Mouse (Mus musculus) heart, embryonic 13.5 days (tissue): ENCODE results near the gene Sptbn4. TPM values are rescaled to one million over a fixed set of nuclear protein-coding genes. Genes with fewer than 3 reads are reported as not detected.

Source experiments
- ATAC-seq: fragments of 200-750 bp; cut with Nextera tagmentation; 2 replicates; pipeline ENCODE4 v1.8.0; 2017; ENCODE audit warnings: moderate TSS enrichment; ENCODE audit not compliant: insufficient number of reproducible peaks, low FRiP score, low TSS enrichment; ENCODE audit errors: extremely low read depth
- H3K27ac ChIP-seq: fragments of 300-500 bp; sonication (generic); replicated peaks from 2 replicates; pipeline ENCODE4 v1.5.1; 2015; ENCODE audit warnings: moderate library complexity, mild to moderate bottlenecking, inconsistent platforms
- H3K27me3 ChIP-seq: fragments of 300-500 bp; sonication (generic); replicated peaks from 2 replicates; pipeline ENCODE4 v1.6.1; 2015; ENCODE audit warnings: mild to moderate bottlenecking, inconsistent platforms
- H3K36me3 ChIP-seq: fragments of 300-500 bp; sonication (generic); 2 replicates; pipeline ENCODE4 v1.6.1; 2015; ENCODE audit warnings: mild to moderate bottlenecking, inconsistent platforms
- H3K4me1 ChIP-seq: fragments of 300-500 bp; sonication (generic); 2 replicates; pipeline ENCODE4 v1.6.1; 2015; ENCODE audit warnings: inconsistent platforms
- H3K4me2 ChIP-seq: fragments of 300-500 bp; sonication (generic); 2 replicates; pipeline ENCODE4 v1.6.1; 2015; ENCODE audit warnings: inconsistent platforms, mild to moderate bottlenecking, moderate library complexity
- H3K4me3 ChIP-seq: fragments of 300-500 bp; sonication (generic); 2 replicates; pipeline ENCODE4 v1.5.1; 2015; ENCODE audit warnings: moderate library complexity, mild to moderate bottlenecking, inconsistent platforms
- H3K9ac ChIP-seq: fragments of 300-500 bp; sonication (generic); 2 replicates; pipeline ENCODE4 v1.6.1; 2015; ENCODE audit warnings: inconsistent platforms, mild to moderate bottlenecking, moderate library complexity
- H3K9me3 ChIP-seq: fragments of 300-500 bp; sonication (generic); 2 replicates; pipeline ENCODE4 v1.6.1; 2016; ENCODE audit warnings: inconsistent platforms
- WGBS: fragments of 180-500 bp; shearing (Covaris S2); methylation state at CpG from one replicate; pipeline ENCODE4 v1.1.7; 2015; ENCODE audit warnings: mixed read lengths; 5-methylcytosine and 5-hydroxymethylcytosine counted together
- polyA plus RNA-seq: library from polyadenylated mRNA; unstranded; fragments of >200 nt; fragmentation: Nextera tagmentation; extraction: Ambion mirVana; gene quantifications from 2 replicates; pipeline ENCODE4 v1.2.1, GENCODE M21; 2015

Sptbn4 gene
- polyA plus RNA-seq, 1 experiment from 2014 or later = 0.13 TPM

DNA sequence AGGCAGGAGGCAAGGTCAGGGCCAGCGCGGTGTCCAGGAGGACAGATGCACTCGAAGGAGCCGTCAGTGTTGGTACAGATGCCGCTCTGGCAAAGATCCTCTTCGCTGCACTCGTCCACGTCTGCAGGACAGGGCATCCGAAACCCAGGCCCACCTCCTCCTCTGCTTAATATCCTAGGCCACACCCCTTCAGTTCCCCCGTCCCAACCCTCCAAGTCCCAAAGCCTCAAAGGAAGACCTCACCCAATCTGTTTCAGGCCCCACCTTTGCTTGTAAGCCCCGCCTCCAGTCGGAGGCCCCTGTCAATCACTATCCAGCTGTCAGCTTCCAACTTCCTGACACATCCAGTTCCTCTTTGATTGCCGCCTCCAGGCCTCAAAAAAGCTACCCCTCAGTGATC is 125.2 kb downstream of the Sptbn4 start:
- WGBS = 24% methylated on average over 13 of the region's 13 CpGs
- H3K27me3 ChIP-seq = peaks cover 71% of the 10 kb centered on the region
- no peak for ATAC-seq

DNA sequence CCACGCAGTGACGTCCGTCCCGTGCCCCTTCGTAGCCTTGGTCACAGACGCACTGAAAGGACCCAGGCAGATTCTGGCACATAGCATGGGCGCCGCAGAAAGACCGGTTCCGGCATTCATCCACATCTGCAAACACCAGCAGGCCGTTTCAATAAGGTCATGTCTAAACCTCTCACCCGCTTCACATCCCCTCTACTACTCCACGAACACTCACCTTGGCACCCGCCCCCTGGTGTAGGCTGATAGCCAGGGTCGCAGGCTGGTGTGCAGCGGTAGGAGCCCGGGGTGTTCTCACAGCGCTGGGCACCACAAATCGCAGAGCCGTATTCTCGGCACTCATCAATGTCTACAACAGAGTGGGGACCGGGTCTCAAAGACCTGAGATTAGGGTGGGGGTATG is 128.1 kb downstream of the Sptbn4 start:
- H3K4me3 ChIP-seq = no peak overlapping the region
- 84% methylated on average over 22 of the region's 22 CpGs for WGBS
- no peak for ATAC-seq
- peaks cover 72% of the 10 kb centered on the region for H3K36me3 ChIP-seq
- no peaks in the 10 kb centered on the region for H3K4me1 ChIP-seq
- H3K9ac ChIP-seq = no peak overlapping the region
- peaks cover 1% of the 10 kb centered on the region; the same call in 1 of the 2 replicates for H3K9me3 ChIP-seq
- no peak overlapping the region for H3K27ac ChIP-seq
- peaks cover 43% of the 10 kb centered on the region for H3K27me3 ChIP-seq
- no peak overlapping the region for H3K4me2 ChIP-seq

More for the DNA sequence above, 125.2 kb downstream of the Sptbn4 start:
- Histone ChIP-seq H3K4me2 (no peak overlapping the region), H3K9me3 (no peaks in the 10 kb centered on the region), H3K4me3 (no peak overlapping the region), H3K4me1 (peaks cover 14% of the 10 kb centered on the region), H3K27ac (no peak overlapping the region), H3K36me3 (peaks cover 68% of the 10 kb centered on the region), H3K9ac (no peak overlapping the region)

DNA sequence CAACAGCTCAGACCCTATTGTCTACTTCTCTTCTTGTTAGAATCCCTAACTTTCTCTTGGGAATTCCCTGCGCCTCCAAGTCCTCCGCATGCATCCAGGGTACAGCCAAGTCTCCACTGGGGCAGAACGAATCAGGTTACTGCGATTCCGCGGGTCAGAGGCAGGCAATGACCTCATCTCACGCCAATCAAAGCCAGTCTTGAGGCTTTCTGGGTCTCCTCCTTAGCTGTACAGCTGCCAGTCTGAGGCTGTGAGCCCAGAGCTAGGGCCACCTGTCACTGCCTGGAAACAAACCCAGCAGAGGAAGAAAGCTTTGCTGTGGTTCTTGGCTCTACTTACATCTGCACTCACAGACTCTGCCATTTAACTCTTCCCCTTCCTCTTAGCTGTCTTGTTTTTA is 131.5 kb downstream of the Sptbn4 start:
- 49% methylated on average over 7 of the region's 7 CpGs for WGBS
- Histone ChIP-seq H3K9me3 (peaks cover 11% of the 10 kb centered on the region; the same call in 1 of the 2 replicates), H3K36me3 (peaks cover 63% of the 10 kb centered on the region), H3K9ac (no peak overlapping the region), H3K4me3 (no peak overlapping the region), H3K27me3 (peaks cover 19% of the 10 kb centered on the region), H3K4me2 (no peak overlapping the region), H3K27ac (no peak overlapping the region), H3K4me1 (peaks cover 4% of the 10 kb centered on the region)
- ATAC-seq = no peak

DNA sequence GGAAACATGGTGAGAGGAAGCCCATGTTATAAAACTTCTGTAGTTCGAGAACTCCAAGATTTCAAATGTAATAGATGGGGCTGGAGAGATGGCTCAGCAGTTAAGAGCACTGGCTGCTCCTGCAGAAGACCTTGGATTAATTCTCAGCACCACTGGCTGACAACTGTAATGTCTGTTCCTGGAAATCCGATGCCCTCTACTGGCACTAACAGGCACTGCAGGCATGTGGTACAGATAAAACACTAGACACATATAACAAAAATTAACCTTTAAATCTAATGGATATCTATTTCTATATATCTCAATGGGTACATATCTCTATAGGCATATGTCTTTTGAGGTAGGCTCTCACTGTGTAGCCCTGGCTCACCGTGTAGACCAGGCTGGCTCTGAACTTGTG is 133.1 kb downstream of the Sptbn4 start:
- H3K9ac ChIP-seq = no peak overlapping the region
- H3K4me2 ChIP-seq = no peak overlapping the region
- peaks cover 11% of the 10 kb centered on the region; the same call in 1 of the 2 replicates for H3K9me3 ChIP-seq
- H3K4me3 ChIP-seq = no peak overlapping the region
- H3K4me1 ChIP-seq = peaks cover 17% of the 10 kb centered on the region
- WGBS = 84% methylated on average over 3 of the region's 3 CpGs
- no peak for ATAC-seq
- H3K27me3 ChIP-seq = peaks cover 26% of the 10 kb centered on the region
- H3K27ac ChIP-seq = no peak overlapping the region
- peaks cover 62% of the 10 kb centered on the region for H3K36me3 ChIP-seq

DNA sequence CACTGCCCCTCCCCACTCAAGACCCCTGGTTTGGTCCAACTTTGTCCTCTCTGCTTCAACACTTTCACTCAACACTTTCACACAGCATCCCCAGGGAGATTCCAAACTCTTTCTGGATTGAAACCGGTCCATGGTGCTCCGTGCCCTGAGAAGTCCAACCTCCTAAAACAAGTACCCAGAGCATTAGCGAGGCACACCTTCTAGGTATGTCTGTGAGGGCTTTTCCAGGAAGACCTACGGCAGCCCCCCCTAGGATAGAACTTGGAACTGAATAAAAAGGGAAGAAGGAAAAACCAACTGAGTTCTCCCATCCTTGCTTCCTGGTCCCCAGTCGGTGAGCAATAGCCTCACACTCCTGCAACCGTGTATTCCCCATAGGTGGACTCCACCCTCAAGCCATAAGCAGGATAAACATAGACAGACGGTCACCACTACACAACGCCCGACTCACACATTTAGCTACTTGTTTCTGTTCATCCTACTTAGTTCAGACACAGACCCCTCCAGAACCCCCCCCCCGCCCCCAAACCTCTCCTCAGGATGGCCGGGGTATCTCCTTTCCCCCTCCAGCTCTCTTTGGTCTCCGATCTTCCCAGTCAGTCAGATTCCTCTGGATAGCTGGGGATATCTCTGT is 135.7 kb downstream of the Sptbn4 start:
- ATAC-seq = no peak
- H3K27ac ChIP-seq = no peak overlapping the region
- no peak overlapping the region for H3K9ac ChIP-seq
- WGBS = 86% methylated on average over 12 of the region's 12 CpGs
- peaks cover 26% of the 10 kb centered on the region for H3K4me1 ChIP-seq
- no peak overlapping the region for H3K4me2 ChIP-seq
- peaks cover 11% of the 10 kb centered on the region; the same call in 1 of the 2 replicates for H3K9me3 ChIP-seq
- H3K36me3 ChIP-seq = peaks cover 44% of the 10 kb centered on the region
- peaks cover 37% of the 10 kb centered on the region for H3K27me3 ChIP-seq
- no peak overlapping the region for H3K4me3 ChIP-seq

DNA sequence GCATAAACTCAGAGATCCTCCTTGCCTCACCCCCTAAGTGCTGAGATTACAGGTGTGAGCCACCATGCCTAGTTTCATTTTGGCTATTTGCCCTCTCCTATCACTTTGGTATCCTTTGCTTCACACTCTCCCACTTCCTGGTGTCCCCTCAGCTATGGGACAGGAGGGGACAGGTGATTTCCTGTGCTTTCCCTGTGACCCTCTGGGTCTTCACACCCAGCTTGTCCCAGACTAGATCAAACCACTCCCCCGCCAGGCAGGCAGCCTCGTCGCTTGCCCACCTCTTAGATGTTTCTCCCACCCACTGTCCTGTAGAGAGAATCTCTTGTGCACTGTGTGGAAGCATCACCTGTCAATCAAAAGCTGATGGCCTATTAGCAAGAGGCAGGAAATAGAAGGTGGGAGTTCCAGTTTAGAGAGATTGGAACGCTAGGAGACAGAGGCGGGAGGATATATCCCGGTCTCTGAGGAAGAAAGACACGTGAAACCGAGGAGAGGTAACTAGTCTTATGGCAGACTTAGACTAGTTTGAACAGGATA is 136.4 kb downstream of the Sptbn4 start:
- H3K9me3 ChIP-seq = peaks cover 11% of the 10 kb centered on the region; the same call in 1 of the 2 replicates
- peak overlapping the region; percentile 25; the same call in 1 of the 2 replicates for H3K9ac ChIP-seq
- H3K36me3 ChIP-seq = peaks cover 44% of the 10 kb centered on the region
- no peak overlapping the region for H3K27ac ChIP-seq
- H3K4me1 ChIP-seq = peaks cover 26% of the 10 kb centered on the region
- H3K4me2 ChIP-seq = peak overlapping the region; percentile 64
- ATAC-seq = no peak; the same call in 1 of the 2 replicates
- WGBS = 37% methylated on average over 8 of the region's 8 CpGs
- peaks cover 41% of the 10 kb centered on the region for H3K27me3 ChIP-seq
- no peak overlapping the region for H3K4me3 ChIP-seq

DNA sequence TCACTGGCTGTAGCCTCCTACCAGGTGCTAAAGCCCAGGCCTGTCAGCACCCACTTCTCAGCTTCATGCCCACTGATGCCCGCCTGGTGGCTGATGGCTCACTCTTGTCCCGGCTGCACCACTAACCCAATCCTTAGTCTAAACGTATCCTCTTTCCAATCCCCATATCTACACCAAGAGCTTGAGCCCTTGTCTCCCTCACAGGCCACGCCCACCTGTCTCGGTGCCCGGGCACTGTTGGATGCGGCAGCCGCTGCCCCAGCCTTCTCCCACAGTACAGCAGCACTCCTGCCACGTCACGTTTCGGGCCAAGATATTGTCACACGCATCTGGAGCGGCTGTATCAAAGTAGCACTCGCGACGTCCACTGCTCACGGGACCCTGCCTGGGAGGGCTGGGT is 137.2 kb downstream of the Sptbn4 start:
- peak overlapping the region; percentile 35 for H3K4me3 ChIP-seq
- peaks cover 46% of the 10 kb centered on the region for H3K36me3 ChIP-seq
- no peak overlapping the region for H3K27ac ChIP-seq
- peak overlapping the region; percentile 25; the same call in 1 of the 2 replicates for H3K9ac ChIP-seq
- H3K27me3 ChIP-seq = peaks cover 49% of the 10 kb centered on the region
- H3K9me3 ChIP-seq = peaks cover 11% of the 10 kb centered on the region; the same call in 1 of the 2 replicates
- no peak for ATAC-seq
- WGBS = 5% methylated on average over 17 of the region's 17 CpGs
- H3K4me1 ChIP-seq = peaks cover 26% of the 10 kb centered on the region
- peak overlapping the region; percentile 64 for H3K4me2 ChIP-seq

DNA sequence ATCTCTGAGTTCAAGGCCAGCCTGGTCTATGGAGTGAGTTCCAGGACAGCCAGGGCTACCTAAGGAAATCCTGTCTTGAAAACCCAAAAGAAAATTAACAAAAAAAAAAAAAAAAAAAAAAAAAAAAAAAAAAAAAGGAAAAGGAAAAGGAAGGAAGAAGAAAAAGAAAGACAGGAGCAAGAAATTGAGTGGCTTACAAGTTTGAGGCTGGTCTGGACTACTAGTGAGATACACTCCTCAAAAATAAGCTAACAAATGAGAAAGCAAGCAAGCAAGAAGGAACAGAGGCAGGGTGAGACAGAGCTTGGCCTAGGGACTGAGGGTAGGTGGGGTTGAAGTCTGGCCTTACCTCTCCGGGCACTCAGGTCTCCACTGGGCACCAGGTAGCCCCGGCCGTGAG is 137.7 kb downstream of the Sptbn4 start:
- Histone ChIP-seq H3K27me3 (peaks cover 54% of the 10 kb centered on the region), H3K4me3 (peak overlapping the region; percentile 35; the same call in 1 of the 2 replicates), H3K9me3 (peaks cover 11% of the 10 kb centered on the region; the same call in 1 of the 2 replicates), H3K27ac (no peak overlapping the region), H3K4me2 (peak overlapping the region; percentile 64), H3K9ac (no peak overlapping the region), H3K36me3 (peaks cover 51% of the 10 kb centered on the region), H3K4me1 (peaks cover 26% of the 10 kb centered on the region)
- WGBS = 44% methylated on average over 3 of the region's 3 CpGs
- no peak for ATAC-seq

DNA sequence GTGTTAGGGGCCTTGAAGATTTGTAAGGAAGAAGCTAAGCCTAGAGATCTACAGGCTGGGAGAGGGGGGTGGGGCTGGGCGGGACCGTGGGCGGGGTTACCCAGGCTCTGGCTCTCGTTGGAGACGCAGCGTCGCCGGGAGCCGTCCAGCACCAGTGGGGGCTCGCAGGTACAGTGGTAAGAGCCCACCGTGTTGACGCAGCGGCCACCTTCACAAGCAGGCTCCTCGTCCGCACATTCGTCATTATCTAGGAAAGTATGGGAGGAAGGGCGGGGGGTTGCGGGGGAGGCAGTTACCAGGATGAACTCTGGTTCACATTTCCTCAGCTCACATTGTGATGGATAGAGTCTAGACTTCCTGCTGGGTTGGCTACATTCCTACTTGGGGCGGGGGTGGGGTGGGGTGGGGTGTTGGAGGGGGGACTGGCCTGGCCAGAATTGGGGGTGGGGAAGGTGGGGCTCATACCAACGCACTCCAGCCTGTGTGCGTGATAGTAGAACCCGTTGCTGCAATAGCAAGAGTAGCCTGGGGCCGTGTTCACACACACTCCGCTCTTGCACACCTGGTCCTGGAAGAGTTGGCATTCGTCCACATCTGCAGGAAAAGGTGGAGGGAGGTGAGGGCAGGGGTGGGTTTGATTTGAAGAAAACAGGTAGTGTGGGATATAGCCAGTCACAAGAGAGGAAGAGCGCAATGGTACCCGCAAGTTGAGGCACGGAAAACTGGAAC is 138.5 kb downstream of the Sptbn4 start:
- H3K27ac ChIP-seq = no peak overlapping the region
- peak overlapping the region; percentile 68 for H3K4me2 ChIP-seq
- H3K4me3 ChIP-seq = peak overlapping the region; percentile 43
- H3K27me3 ChIP-seq = peaks cover 61% of the 10 kb centered on the region
- no peak for ATAC-seq
- WGBS = 10% methylated on average over 27 of the region's 28 CpGs
- H3K4me1 ChIP-seq = peaks cover 26% of the 10 kb centered on the region
- H3K9ac ChIP-seq = 0 out of 2 replicates have a peak overlapping the region, but pooled peaks have one; percentile 50
- peaks cover 6% of the 10 kb centered on the region; the same call in 1 of the 2 replicates for H3K9me3 ChIP-seq
- peaks cover 43% of the 10 kb centered on the region for H3K36me3 ChIP-seq

DNA sequence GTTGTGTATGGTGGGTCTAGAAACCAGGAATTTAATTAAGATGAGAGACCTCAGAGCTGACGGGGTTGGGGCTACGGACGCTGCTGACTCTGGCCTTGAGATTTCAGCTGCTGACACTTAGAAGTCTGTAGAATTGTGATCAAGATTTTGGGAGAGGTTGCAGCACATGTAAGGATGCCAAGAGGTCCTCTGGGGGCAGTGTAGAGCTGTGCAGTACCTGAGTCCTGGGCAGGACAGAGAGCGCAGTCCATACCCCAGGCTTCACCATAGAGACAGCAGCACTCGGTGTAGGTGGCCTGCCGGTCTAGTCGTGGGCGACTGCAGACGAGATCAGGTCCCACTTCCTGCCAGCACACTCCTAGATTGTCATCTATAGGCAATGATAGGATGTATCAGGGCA is 139.9 kb downstream of the Sptbn4 start:
- Histone ChIP-seq H3K27me3 (peaks cover 71% of the 10 kb centered on the region), H3K4me3 (no peak overlapping the region), H3K4me1 (peaks cover 26% of the 10 kb centered on the region), H3K36me3 (peaks cover 29% of the 10 kb centered on the region), H3K27ac (no peak overlapping the region), H3K9ac (no peak overlapping the region), H3K4me2 (no peak overlapping the region), H3K9me3 (no peaks in the 10 kb centered on the region)
- 66% methylated on average over 9 of the region's 9 CpGs for WGBS
- no peak for ATAC-seq
